Mouse (Mus musculus) hindbrain, embryonic 13.5 days (tissue): Measurements from ENCODE around the gene Col23a1. TPM values are rescaled to one million over a fixed set of nuclear protein-coding genes. Genes with fewer than 3 reads are reported as not detected.

Experiments used
- ATAC-seq: fragments of 200-750 bp; cut with Nextera tagmentation; 2 replicates; pipeline ENCODE4 v1.8.0; 2017; ENCODE audit warnings: moderate TSS enrichment; ENCODE audit not compliant: low FRiP score
- H3K27ac ChIP-seq: fragments of 300-500 bp; sonication (generic); 2 replicates; pipeline ENCODE4 v1.5.1; 2015; ENCODE audit warnings: inconsistent platforms, mild to moderate bottlenecking, moderate library complexity
- H3K27me3 ChIP-seq: fragments of 300-500 bp; sonication (generic); 2 replicates; pipeline ENCODE4 v1.6.1; 2015; ENCODE audit warnings: mild to moderate bottlenecking, inconsistent platforms
- H3K36me3 ChIP-seq: fragments of 300-500 bp; sonication (generic); 2 replicates; pipeline ENCODE4 v1.6.1; 2015; ENCODE audit warnings: mild to moderate bottlenecking, inconsistent platforms
- H3K4me1 ChIP-seq: fragments of 300-500 bp; sonication (generic); replicated peaks from 2 replicates; pipeline ENCODE4 v1.6.1; 2015; ENCODE audit warnings: inconsistent platforms
- H3K4me2 ChIP-seq: fragments of 300-500 bp; sonication (generic); 2 replicates; pipeline ENCODE4 v1.6.1; 2015; ENCODE audit warnings: inconsistent platforms, mild to moderate bottlenecking, moderate library complexity
- H3K4me3 ChIP-seq: fragments of 300-500 bp; sonication (generic); 2 replicates; pipeline ENCODE4 v1.5.1; 2015; ENCODE audit warnings: mild to moderate bottlenecking, inconsistent platforms
- H3K9ac ChIP-seq: fragments of 300-500 bp; sonication (generic); 2 replicates; pipeline ENCODE4 v1.6.1; 2015; ENCODE audit warnings: mild to moderate bottlenecking, inconsistent platforms
- H3K9me3 ChIP-seq: fragments of 300-500 bp; sonication (generic); 2 replicates; pipeline ENCODE4 v1.6.1; 2016; ENCODE audit warnings: inconsistent platforms
- WGBS: fragments of 180-500 bp; shearing (Covaris S2); methylation state at CpG from one replicate; pipeline ENCODE4 v1.1.7; 2015; 5-methylcytosine and 5-hydroxymethylcytosine counted together
- polyA plus RNA-seq: library from polyadenylated mRNA; unstranded; fragments of >200 nt; fragmentation: Nextera tagmentation; extraction: Ambion mirVana; gene quantifications from 2 replicates; pipeline ENCODE4 v1.2.1, GENCODE M21; 2015

Gene Col23a1
- polyA plus RNA-seq, 1 experiment from 2014 or later, result 7.1 TPM

- no peak overlapping the region for H3K4me3 ChIP-seq
- ATAC-seq, result peak; percentile 72
- H3K27me3 ChIP-seq, result 0 out of 2 replicates have a peak, but pooled peaks cover 3% of the 10 kb centered on the region
- H3K9me3 ChIP-seq, result no peaks in the 10 kb centered on the region
- H3K36me3 ChIP-seq, result no peaks in the 10 kb centered on the region
- H3K4me2 ChIP-seq, result no peak overlapping the region
- no peak overlapping the region for H3K9ac ChIP-seq
- 13% methylated on average over 10 of the region's 10 CpGs for WGBS
- H3K4me1 ChIP-seq, result peaks cover 10% of the 10 kb centered on the region
- no peak overlapping the region for H3K27ac ChIP-seq
Observed at GRCm38 (mm10) chr11:51539759-51540282, 250.1 kb downstream of the Col23a1 start.

DNA sequence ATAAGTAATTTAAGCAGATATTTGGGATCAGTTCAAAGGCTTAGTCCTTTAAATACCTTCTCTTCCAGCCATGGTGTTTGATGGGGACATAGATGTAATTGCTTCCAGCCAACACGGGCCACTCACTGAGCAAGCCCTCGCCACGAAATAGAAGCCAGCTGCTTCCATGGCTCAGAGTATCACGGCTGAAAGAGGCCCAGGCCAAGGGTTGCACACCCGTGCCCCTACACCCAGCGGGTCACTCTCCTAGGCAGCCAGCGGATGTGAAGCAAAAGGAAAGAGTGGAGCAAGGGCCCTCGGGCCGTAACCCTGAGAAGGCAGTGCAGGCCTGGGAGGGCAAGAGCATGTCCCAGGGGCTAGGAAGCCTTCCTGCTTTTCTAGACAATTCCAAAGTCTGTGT lies 252.7 kb downstream of the Col23a1 start:
- 56% methylated on average over 9 of the region's 9 CpGs for WGBS
- Histone ChIP-seq H3K4me2 (no peak overlapping the region), H3K4me1 (peaks cover 10% of the 10 kb centered on the region), H3K27ac (no peak overlapping the region), H3K36me3 (no peaks in the 10 kb centered on the region), H3K9me3 (no peaks in the 10 kb centered on the region), H3K4me3 (no peak overlapping the region), H3K27me3 (no peaks in the 10 kb centered on the region), H3K9ac (no peak overlapping the region)
- ATAC-seq, result no peak

- no peaks in the 10 kb centered on the region for H3K9me3 ChIP-seq
- H3K27me3 ChIP-seq, result no peaks in the 10 kb centered on the region
- ATAC-seq, result no peak
- WGBS, result 42% methylated on average over 7 of the region's 7 CpGs
- peaks cover 6% of the 10 kb centered on the region for H3K4me1 ChIP-seq
- H3K27ac ChIP-seq, result no peak overlapping the region
- no peak overlapping the region for H3K4me2 ChIP-seq
- H3K4me3 ChIP-seq, result no peak overlapping the region
- H3K9ac ChIP-seq, result no peak overlapping the region
- H3K36me3 ChIP-seq, result no peaks in the 10 kb centered on the region
Observed at GRCm38 (mm10) chr11:51543487-51544050, 253.8 kb downstream of the Col23a1 start.

DNA sequence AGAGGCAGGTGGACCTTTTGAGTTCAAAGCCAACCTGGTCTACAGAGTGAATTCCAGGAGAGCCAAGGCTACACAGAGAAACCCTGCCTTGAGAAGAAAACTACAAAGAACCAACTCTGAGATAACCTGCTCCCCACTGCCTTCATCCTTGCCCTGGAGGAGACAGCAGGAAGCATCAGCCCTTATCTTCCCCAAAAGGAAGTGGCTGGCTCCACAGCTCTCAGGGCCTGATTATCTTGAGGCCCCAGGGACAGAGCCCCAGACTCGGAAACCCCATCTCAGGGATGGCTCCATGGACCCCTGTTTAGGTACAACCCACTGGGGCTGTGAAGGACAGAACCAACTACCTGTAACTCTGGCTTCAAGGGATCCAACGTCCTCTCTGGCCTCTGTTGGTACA lies 254.7 kb downstream of the Col23a1 start:
- no peak for ATAC-seq
- Histone ChIP-seq H3K36me3 (no peaks in the 10 kb centered on the region), H3K4me3 (no peak overlapping the region), H3K4me2 (no peak overlapping the region), H3K27ac (no peak overlapping the region), H3K4me1 (peaks cover 6% of the 10 kb centered on the region), H3K27me3 (no peaks in the 10 kb centered on the region), H3K9me3 (no peaks in the 10 kb centered on the region), H3K9ac (no peak overlapping the region)
- WGBS, result 60% methylated on average over 2 of the region's 2 CpGs

- H3K4me1 ChIP-seq, result peaks cover 8% of the 10 kb centered on the region
- no peaks in the 10 kb centered on the region for H3K9me3 ChIP-seq
- 65% methylated on average over 4 of the region's 4 CpGs for WGBS
- no peaks in the 10 kb centered on the region for H3K27me3 ChIP-seq
- H3K36me3 ChIP-seq, result no peaks in the 10 kb centered on the region
- no peak overlapping the region for H3K9ac ChIP-seq
- no peak overlapping the region for H3K4me2 ChIP-seq
- ATAC-seq, result no peak
- H3K4me3 ChIP-seq, result no peak overlapping the region
- H3K27ac ChIP-seq, result no peak overlapping the region
Observed at GRCm38 (mm10) chr11:51545811-51546210, 256.1 kb downstream of the Col23a1 start.

GRCm38 (mm10) chr11:51551253-51551652 lies 261.5 kb downstream of the Col23a1 start:
- ATAC-seq, result no peak
- Histone ChIP-seq H3K4me2 (no peak overlapping the region), H3K9ac (no peak overlapping the region), H3K4me3 (no peak overlapping the region), H3K27ac (no peak overlapping the region), H3K4me1 (peaks cover 19% of the 10 kb centered on the region), H3K36me3 (no peaks in the 10 kb centered on the region), H3K27me3 (no peaks in the 10 kb centered on the region), H3K9me3 (no peaks in the 10 kb centered on the region)
- whole genome bisulfite sequencing, result 71% methylated on average over 5 of the region's 5 CpGs

DNA sequence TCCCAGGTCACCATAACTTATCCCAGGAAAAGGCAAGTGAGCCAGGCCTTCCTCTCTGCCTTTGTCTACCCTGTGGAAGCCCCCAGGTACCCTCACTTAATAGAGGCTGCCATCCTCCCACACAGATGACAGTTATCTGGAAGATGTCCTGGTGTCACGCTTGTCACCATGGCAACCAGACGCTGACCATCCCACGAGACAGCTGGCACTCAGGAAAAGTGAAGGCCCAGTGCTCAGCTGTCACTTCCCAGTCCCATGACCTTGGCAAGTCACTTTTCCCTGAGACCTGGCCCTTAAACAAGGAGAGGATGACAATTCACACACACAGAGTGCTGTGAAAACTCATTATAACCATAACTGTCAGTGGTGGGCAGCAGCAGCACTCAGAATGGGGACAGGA lies 262.4 kb downstream of the Col23a1 start:
- Histone ChIP-seq H3K27me3 (no peaks in the 10 kb centered on the region), H3K4me2 (no peak overlapping the region), H3K4me3 (no peak overlapping the region), H3K27ac (no peak overlapping the region), H3K36me3 (no peaks in the 10 kb centered on the region), H3K9me3 (no peaks in the 10 kb centered on the region), H3K9ac (no peak overlapping the region), H3K4me1 (peaks cover 19% of the 10 kb centered on the region)
- no peak for ATAC-seq
- 43% methylated on average over 3 of the region's 3 CpGs for WGBS

GRCm38 (mm10) chr11:51554590-51554989 lies 264.9 kb downstream of the Col23a1 start:
- Histone ChIP-seq H3K9ac (no peak overlapping the region), H3K36me3 (no peaks in the 10 kb centered on the region), H3K27ac (no peak overlapping the region), H3K4me2 (no peak overlapping the region), H3K9me3 (no peaks in the 10 kb centered on the region), H3K4me3 (no peak overlapping the region), H3K27me3 (no peaks in the 10 kb centered on the region), H3K4me1 (peaks cover 19% of the 10 kb centered on the region)
- WGBS, result 74% methylated on average over 7 of the region's 10 CpGs
- no peak for ATAC-seq

DNA sequence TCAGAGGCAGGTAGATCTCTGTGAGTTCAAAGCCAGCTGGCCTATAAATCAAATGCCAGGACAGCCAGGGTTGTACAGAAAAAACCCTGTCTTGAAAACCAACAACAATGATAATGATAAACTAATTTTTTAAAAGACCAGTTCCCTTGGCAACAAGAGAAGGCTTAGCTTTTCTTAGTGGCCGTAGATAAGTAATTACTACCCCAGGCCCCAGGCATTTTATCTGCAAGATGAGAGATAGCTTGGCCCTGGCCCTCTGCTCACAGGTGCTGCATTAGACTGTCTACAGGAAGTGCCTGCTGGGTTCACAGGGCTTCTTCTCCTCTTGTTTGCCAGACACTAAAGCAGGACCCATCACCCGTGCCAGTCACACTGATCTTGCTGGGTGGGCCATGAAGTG lies 265.3 kb downstream of the Col23a1 start:
- Histone ChIP-seq H3K27me3 (no peaks in the 10 kb centered on the region), H3K4me2 (no peak overlapping the region), H3K4me1 (peaks cover 19% of the 10 kb centered on the region), H3K9ac (no peak overlapping the region), H3K27ac (no peak overlapping the region), H3K36me3 (no peaks in the 10 kb centered on the region), H3K9me3 (no peaks in the 10 kb centered on the region), H3K4me3 (no peak overlapping the region)
- WGBS, result 73% methylated on average over 2 of the region's 2 CpGs
- ATAC-seq, result no peak

DNA sequence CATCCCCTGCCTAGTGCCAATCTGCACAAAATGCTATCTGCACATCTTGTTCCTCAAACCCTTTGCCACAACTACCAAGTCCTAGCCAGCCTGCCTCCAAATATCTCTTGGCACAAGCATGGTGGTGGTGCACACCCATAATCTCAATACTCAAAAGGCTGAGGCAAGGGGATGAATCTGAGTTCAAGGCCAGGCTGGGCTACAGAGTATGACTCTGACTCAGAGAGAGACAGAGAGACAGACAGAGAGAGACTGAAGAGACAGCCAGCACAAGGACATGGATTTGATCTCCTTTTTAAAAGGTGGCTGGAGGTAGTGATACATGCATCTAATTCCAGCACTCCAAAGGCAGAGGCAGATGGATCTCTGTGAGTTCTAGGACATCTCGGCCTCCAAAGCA lies 273.6 kb downstream of the Col23a1 start:
- no peak for ATAC-seq
- H3K27me3 ChIP-seq, result no peaks in the 10 kb centered on the region
- H3K4me2 ChIP-seq, result no peak overlapping the region
- WGBS, result 79% methylated on average over 1 of the region's 1 CpGs
- no peaks in the 10 kb centered on the region for H3K4me1 ChIP-seq
- no peak overlapping the region for H3K27ac ChIP-seq
- no peak overlapping the region for H3K9ac ChIP-seq
- no peaks in the 10 kb centered on the region for H3K9me3 ChIP-seq
- H3K4me3 ChIP-seq, result no peak overlapping the region
- no peaks in the 10 kb centered on the region for H3K36me3 ChIP-seq

DNA sequence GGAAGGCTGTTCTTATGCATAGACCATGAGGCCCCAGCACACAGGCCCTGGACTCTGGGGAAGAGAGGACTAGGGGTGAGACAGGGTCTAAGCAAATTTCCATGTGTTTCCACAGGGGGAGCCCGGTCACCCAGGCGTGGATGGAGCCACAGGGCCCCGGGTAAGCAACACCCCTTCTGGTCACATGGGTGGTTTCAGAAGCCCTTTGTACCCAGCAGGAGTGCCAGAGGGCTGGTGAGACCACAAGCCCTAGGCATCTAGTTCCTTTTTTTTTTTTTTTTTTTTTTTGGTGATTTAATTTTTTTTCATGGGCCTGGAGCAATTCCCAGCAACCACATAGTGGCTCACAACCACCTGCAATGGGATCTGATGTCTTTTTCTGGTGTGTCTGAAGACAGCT lies 275.3 kb downstream of the Col23a1 start:
- Histone ChIP-seq H3K4me2 (no peak overlapping the region), H3K27me3 (no peaks in the 10 kb centered on the region), H3K9me3 (no peaks in the 10 kb centered on the region), H3K9ac (no peak overlapping the region), H3K27ac (no peak overlapping the region), H3K4me3 (no peak overlapping the region), H3K4me1 (no peaks in the 10 kb centered on the region), H3K36me3 (no peaks in the 10 kb centered on the region)
- no peak for ATAC-seq
- whole genome bisulfite sequencing, result 42% methylated on average over 3 of the region's 3 CpGs

DNA sequence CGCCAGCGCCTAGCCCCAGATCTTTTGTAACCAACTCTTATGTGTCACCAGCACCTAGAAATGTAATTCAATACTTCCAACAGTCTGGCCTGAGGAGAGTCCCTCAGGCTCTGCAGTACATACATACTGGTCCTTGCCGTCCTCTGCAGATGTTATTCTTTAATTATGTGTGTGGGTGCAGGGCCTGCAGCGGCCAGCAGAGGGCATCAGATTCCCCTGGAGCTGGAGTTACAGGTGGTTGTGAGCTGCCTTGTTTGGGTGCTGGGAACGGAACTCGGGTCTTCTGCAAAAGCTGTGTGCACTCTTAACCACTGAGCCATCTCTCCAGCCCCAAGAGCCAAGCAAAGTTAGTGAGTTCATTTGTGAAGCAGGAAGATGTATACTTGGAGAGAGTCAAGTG lies 276.2 kb downstream of the Col23a1 start:
- H3K4me1 ChIP-seq, result no peaks in the 10 kb centered on the region
- H3K27me3 ChIP-seq, result no peaks in the 10 kb centered on the region
- no peaks in the 10 kb centered on the region for H3K9me3 ChIP-seq
- no peak overlapping the region for H3K27ac ChIP-seq
- H3K4me3 ChIP-seq, result no peak overlapping the region
- no peak overlapping the region for H3K9ac ChIP-seq
- H3K4me2 ChIP-seq, result no peak overlapping the region
- no peaks in the 10 kb centered on the region for H3K36me3 ChIP-seq
- ATAC-seq, result no peak
- WGBS, result 93% methylated on average over 6 of the region's 6 CpGs

GRCm38 (mm10) chr11:51568801-51569200 lies 279.1 kb downstream of the Col23a1 start:
- no peak for ATAC-seq
- Histone ChIP-seq H3K9me3 (no peaks in the 10 kb centered on the region), H3K36me3 (no peaks in the 10 kb centered on the region), H3K9ac (no peak overlapping the region), H3K4me2 (no peak overlapping the region), H3K4me3 (no peak overlapping the region), H3K4me1 (no peaks in the 10 kb centered on the region), H3K27ac (no peak overlapping the region), H3K27me3 (no peaks in the 10 kb centered on the region)
- WGBS, result 89% methylated on average over 4 of the region's 4 CpGs
